Mouse (Mus musculus): ENCODE results near the gene Sprr2i.

- TF ChIP-seq CTCF (IDR thresholded peaks at IDR 0.05) (no peak), EP300 (IDR thresholded peaks at IDR 0.05) (no peak)
These were observed 34.2 kb upstream of the Sprr2i start for GRCm38 (mm10) chr3:92373613-92374012.
